Mouse (Mus musculus) megakaryocyte, embryonic 14.5 days (primary cell): ENCODE data around the gene Cfl1. TPM values are rescaled to one million over a fixed set of nuclear protein-coding genes. Genes with fewer than 3 reads are reported as not detected.

Source experiments
- H3K27me3 ChIP-seq: replicated peaks from 2 replicates; pipeline ENCODE3; 2012; ENCODE audit warnings: inconsistent platforms
- H3K36me3 ChIP-seq: replicated peaks from 2 replicates; pipeline ENCODE3; 2012; ENCODE audit warnings: low read length, inconsistent platforms, mixed read lengths
- H3K4me1 ChIP-seq: 2 replicates; pipeline ENCODE4 v1.6.1; 2012; ENCODE audit warnings: inconsistent platforms
- H3K4me3 ChIP-seq: replicated peaks from 2 replicates; pipeline ENCODE3; 2012; ENCODE audit warnings: moderate library complexity, mild to moderate bottlenecking, inconsistent platforms
- H3K9me3 ChIP-seq: 2 replicates; pipeline ENCODE4 v1.6.1; 2012; ENCODE audit warnings: inconsistent platforms
- FLI1 ChIP-seq: IDR thresholded peaks from 2 replicates; pipeline ENCODE4 v1.6.1; 2012; ENCODE audit warnings: low read length, inconsistent platforms, mixed read lengths
- GATA1 ChIP-seq: IDR thresholded peaks from 3 replicates; pipeline ENCODE4 v1.6.1; 2012; ENCODE audit warnings: mixed read lengths, low read length, inconsistent platforms, borderline replicate concordance
- polyA plus RNA-seq: library from polyadenylated mRNA; stranded (reverse); fragments of >175 nt; gene quantifications from 2 replicates; pipeline ENCODE4 v1.2.3, GENCODE M21; 2012; ENCODE audit warnings: low replicate concordance; ENCODE audit not compliant: insufficient read depth

Cfl1 gene
- polyA plus RNA-seq, 1 experiment: 2,588 TPM

DNA sequence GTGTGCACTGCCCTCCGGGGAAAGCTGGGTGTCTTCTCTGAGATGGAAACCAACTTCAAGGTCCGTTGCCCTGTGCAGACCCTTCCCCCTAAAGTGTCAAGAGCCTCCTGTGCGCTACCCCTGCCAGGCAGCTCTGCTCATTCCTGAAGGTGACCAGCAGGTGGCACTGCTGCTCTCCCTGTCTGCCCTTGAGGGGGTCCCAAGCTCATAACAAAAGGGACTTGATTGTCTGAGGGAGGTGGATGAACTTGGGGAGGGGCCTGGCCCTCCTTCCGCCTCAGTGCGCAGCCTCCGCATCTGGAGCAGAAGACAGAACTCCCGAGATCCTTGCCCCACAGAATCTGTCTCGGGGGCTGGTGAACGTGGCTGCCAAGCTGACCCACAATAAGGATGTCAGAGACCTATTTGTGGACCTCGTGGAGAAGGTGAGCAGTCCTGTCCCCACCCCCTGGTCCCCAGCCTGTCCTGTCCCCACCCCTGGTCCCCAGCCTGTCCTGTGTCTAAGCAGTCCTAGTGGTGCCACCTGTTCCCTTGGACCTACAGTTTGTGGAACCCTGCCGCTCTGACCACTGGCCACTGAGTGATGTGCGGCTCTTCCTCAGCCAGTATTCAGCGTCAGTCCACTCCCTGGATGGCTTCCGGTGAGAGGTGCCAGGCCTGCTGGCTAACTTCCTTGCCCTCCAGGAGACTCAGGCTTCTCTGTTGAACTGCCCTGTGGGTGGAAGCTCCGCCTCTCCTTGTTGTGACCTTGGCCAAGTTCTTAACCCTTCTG is 26.3 kb upstream of the Cfl1 start:
- H3K27me3 ChIP-seq: no peaks in the 10 kb centered on the region
- peaks cover 72% of the 10 kb centered on the region for H3K4me1 ChIP-seq
- no peaks in the 10 kb centered on the region for H3K9me3 ChIP-seq
- TF ChIP-seq FLI1 (no peak), GATA1 (no peak)
- peaks cover 67% of the 10 kb centered on the region for H3K36me3 ChIP-seq
- no peak overlapping the region for H3K4me3 ChIP-seq

DNA sequence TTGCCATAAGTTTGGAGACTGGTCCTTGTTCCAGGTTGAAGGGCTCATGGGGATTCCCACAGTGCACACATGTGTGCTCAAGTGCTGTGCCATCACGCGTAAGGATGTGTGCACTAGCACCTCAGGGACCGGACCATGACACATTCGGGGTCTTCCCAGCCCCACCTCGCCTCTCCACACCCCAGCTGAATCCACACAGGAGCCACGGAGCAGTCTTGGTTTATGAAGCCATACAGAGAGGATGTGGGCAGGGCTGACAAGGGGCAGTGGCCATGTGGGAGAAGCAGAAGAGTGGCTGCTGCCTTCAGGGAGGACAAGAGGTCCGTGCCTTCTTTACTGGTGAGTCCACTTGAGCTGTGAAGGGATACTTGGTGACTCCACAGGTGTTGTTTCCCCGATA is 25.2 kb upstream of the Cfl1 start:
- Histone ChIP-seq H3K4me1 (peaks cover 68% of the 10 kb centered on the region), H3K36me3 (peaks cover 67% of the 10 kb centered on the region), H3K4me3 (no peak overlapping the region), H3K27me3 (peaks cover 4% of the 10 kb centered on the region), H3K9me3 (no peaks in the 10 kb centered on the region)
- TF ChIP-seq FLI1 (no peak), GATA1 (no peak)

DNA sequence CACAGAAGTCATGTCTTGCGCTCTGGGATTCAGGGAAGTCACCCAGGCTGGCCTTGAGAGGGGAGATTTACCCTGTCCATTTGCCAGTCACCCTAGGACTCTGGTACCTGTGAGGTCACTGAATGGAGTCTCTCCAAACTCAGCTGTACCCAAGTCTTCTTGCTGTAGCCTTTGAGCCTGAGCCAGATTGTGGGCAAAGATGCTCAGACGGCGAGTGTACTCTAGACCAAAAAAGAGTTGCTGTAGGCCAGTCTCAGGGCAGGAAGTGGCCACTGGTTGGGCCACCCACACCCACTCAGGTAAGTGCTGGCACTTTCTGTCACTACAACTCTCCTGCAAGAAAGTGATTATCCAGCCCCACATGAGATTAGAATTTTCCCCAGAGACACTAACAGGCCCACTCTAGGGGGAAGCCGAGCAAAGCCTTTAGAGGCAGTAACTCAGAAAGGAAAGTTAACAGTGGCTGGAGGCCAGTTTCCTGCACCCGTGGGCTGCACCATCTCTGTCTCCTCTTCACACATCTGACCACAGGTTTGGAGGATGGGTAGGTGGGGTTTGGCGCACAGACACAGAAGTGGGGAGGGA is 23.2 kb upstream of the Cfl1 start:
- Histone ChIP-seq H3K4me3 (no peak overlapping the region), H3K27me3 (peaks cover 9% of the 10 kb centered on the region), H3K4me1 (peaks cover 57% of the 10 kb centered on the region), H3K9me3 (no peaks in the 10 kb centered on the region), H3K36me3 (peaks cover 61% of the 10 kb centered on the region)
- no peak for TF ChIP-seq FLI1
- no peak for TF ChIP-seq GATA1

DNA sequence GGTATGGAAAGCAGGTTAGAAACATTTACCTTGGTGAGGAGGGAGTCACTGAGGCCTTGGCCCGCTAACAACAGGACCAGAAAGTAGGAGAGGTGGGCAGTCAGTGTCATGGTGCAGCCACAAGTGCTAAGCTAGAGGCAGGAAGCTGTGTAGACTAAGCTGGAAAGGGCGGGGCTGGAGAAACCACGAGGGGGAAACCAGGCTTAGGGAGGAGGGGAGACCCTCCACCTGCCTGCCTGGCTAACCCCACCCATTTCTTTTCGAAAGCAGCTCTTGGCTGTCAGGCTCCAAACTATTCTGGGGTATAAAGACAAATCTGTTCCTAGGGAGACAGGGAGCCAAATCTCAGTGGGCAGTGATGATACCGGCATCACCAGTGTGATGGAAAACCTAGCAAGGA is 21.9 kb upstream of the Cfl1 start, which contains the start of gene Ctsw:
Ctsw (minus strand) TSS at position 134 of the 400 bp plus-strand sequence.
- H3K36me3 ChIP-seq: peaks cover 47% of the 10 kb centered on the region
- H3K4me3 ChIP-seq: no peak within 1 kb of the TSS
- TF ChIP-seq GATA1 (no peak), FLI1 (no peak)
- H3K27me3 ChIP-seq: peaks cover 12% of the 10 kb centered on the region
- H3K9me3 ChIP-seq: 0 out of 2 replicates have a peak, but pooled peaks cover 3% of the 10 kb centered on the region
- peaks cover 58% of the 10 kb centered on the region for H3K4me1 ChIP-seq

DNA sequence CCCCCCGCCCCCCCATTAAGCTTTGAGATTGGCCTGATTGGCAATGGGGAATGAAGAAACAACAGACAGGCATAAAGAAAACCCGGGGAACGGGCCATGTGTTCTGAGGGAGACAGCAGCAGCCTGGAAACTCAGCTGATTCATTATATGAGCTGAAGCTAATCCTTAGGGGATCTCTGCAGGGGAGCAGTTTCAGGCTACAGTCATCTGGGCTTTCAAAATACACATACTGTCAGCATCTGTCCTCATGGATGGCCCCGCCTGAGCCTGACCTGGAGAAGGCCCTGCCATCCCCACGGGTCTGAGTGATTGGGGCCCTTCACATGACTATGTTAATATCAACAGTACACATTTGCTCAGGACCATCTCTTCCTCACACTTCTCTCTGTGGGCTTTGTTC is 18.4 kb upstream of the Cfl1 start:
- no peak for TF ChIP-seq GATA1
- TF ChIP-seq FLI1: no peak
- Histone ChIP-seq H3K4me3 (no peak overlapping the region), H3K27me3 (peaks cover 39% of the 10 kb centered on the region)

DNA sequence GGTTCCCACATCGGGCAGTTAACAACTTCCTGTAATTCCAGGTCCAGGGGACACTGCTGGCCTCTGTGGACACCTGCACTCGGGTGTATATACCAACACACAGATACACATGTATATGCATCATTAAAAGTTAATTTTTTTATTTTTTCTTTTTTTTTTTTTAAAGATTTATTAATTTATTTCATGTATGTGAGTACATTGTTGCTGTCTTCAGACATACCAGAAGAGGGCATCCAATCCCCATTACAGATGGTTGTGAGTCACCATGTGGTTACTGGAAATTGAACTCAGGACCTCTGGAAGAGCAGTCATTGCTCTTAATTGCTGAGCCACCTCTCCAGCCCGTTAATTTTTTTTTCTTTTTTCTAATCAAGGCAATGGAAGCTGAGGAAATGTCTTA is 17.4 kb upstream of the Cfl1 start:
- TF ChIP-seq GATA1 (no peak), FLI1 (no peak)
- H3K27me3 ChIP-seq: peaks cover 43% of the 10 kb centered on the region
- H3K36me3 ChIP-seq: peaks cover 2% of the 10 kb centered on the region

More for the DNA sequence above, 18.4 kb upstream of the Cfl1 start:
- Histone ChIP-seq H3K36me3 (peaks cover 12% of the 10 kb centered on the region), H3K9me3 (0 out of 2 replicates have a peak, but pooled peaks cover 3% of the 10 kb centered on the region), H3K4me1 (peaks cover 52% of the 10 kb centered on the region)

DNA sequence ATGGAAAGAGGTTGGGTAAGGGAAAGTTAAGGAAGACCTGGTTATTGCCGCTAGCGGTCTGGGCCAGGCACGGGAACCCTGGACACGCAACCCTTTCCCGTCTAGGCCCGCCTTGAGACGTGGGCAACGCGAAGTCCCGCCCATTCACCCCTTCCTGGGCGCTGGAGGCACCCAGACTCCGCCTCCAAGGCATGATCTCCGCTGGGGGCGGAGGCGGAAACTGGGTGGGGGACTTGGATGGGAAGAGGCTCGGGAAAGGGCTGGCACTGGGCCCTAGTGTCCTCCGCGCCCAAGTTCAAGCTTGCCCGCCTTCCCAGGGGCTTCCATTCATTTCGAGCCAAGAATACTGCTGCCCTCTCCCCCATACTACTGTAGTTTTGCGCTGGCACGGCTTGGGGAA is 16.5 kb upstream of the Cfl1 start, which contains the start of gene Efemp2:
Efemp2 (plus strand) TSS at position 235 of the 400 bp plus-strand sequence.
- Histone ChIP-seq H3K4me3 (peak within 1 kb of the TSS; percentile 84), H3K4me1 (peaks cover 35% of the 10 kb centered on the region), H3K27me3 (peaks cover 48% of the 10 kb centered on the region), H3K9me3 (0 out of 2 replicates have a peak, but pooled peaks cover 3% of the 10 kb centered on the region), H3K36me3 (no peaks in the 10 kb centered on the region)
- TF ChIP-seq GATA1: no peak
- TF ChIP-seq FLI1: no peak

More for the DNA sequence above, 17.4 kb upstream of the Cfl1 start:
- Histone ChIP-seq H3K4me3 (no peak overlapping the region), H3K4me1 (peaks cover 43% of the 10 kb centered on the region), H3K9me3 (0 out of 2 replicates have a peak, but pooled peaks cover 3% of the 10 kb centered on the region)

DNA sequence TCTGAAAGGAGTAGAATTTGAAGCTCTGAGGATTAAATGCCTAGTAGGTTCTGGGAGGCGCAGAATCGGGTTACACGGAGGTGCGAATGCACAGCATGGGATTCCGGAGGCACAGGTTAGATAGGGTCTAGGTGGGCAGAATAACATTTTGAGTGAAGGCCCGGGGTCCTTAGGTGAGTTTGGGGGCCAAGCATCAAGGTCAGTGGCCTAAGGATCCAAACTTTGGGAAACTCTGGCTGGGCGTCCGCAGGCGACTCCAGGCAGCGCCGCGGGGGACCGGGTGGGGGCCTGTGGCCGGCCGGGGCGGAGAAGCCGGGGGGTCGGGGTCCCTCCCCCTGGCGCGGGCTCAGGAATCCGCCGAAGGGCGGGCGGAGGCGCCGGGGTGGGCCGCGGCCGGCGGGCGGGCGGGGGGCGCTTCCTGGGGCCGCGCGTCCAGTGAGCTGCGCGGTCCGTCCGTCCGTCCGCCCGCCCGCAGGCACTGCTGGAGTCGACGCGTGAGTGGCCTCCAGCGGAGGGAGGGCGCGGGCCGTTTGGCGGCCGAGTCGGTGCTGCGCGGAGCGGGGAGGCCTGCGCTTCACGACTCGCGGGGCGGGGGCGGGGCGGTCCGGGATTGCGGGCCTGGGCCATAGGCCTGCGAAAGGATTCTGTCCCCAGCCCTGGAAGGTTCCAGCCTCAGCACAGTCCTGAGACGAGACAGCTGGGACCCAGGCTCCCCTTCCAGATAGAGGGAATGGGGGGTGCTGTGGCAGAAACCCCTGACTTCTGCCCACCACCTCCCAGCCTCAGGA is 15.8 kb upstream of the Cfl1 start:
- H3K4me1 ChIP-seq: peaks cover 35% of the 10 kb centered on the region
- peak overlapping the region; percentile 84 for H3K4me3 ChIP-seq
- H3K27me3 ChIP-seq: peaks cover 51% of the 10 kb centered on the region
- 0 out of 2 replicates have a peak, but pooled peaks cover 3% of the 10 kb centered on the region for H3K9me3 ChIP-seq
- H3K36me3 ChIP-seq: no peaks in the 10 kb centered on the region
- TF ChIP-seq FLI1: no peak
- TF ChIP-seq GATA1: no peak

DNA sequence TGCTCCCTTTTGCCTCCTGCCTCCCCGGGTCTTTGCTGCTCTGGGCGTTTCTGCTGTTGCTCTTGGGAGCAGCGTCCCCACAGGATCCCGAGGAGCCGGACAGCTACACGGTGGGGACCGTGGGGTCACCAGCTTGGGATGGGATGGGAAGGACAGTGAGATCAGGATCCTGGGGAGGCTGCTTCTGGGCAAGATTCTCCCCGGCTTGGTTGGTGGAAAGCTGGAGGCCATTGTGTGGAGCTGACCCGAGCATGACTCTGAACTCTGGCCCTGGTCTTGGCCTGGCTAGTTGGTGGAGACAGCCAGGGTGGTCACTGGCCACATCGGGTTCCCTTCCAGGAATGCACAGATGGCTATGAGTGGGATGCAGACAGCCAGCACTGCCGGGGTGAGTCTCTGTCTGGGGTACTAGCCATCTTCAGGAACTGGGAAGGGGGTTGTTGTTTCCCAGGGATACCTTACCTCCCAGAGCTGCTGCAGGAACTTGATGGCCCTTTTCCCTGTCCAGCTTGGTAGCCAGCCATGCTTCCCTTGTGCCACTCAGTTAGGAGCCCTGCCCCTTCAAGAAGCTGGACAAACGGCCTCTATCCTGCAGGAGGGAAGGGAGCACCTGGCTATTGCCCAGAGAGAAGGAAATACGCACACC is 15.1 kb upstream of the Cfl1 start:
- no peaks in the 10 kb centered on the region for H3K36me3 ChIP-seq
- TF ChIP-seq GATA1: no peak
- TF ChIP-seq FLI1: no peak
- peak overlapping the region; percentile 84 for H3K4me3 ChIP-seq
- H3K9me3 ChIP-seq: 0 out of 2 replicates have a peak, but pooled peaks cover 3% of the 10 kb centered on the region
- H3K4me1 ChIP-seq: peaks cover 29% of the 10 kb centered on the region
- H3K27me3 ChIP-seq: peaks cover 52% of the 10 kb centered on the region
